Comparison of ENCODE assay signal across 30 mouse cellular contexts in genomic region chr9:115932741-115933140, GRCm38 (mm10). TPM values are rescaled to one million over a fixed set of nuclear protein-coding genes. Genes with fewer than 3 reads are reported as not detected.
DNase-seq lines count a peak whose midpoint lies in the region; ATAC-seq and TF ChIP-seq lines count a peak whose summit lies in the region.
"Had no signal": no experiment of that assay in that cellular context is flagged by ENCODE, and none has a peak within 500 bp of the region (broad histone marks: within the 10 kb centered on the region; RNA-seq: fewer than 3 reads in every experiment).

No protein-coding gene starts in this region.

- ATAC-seq in hindbrain, embryonic 14.5 days (ENCODE audit: low FRiP score) = no peak
- no peak for ATAC-seq in hindbrain, embryonic 13.5 days (ENCODE audit: low FRiP score)
- ATAC-seq in midbrain, embryonic 15.5 days (replicated peaks) = no peak
- ATAC-seq in midbrain, embryonic 16.5 days = no peak
- no peak for ATAC-seq in limb, embryonic 15.5 days (ENCODE audit: insufficient number of reproducible peaks, low FRiP score, low TSS enrichment, low read depth)
- no peak for ATAC-seq in lung, postnatal 0 days
- ATAC-seq in cerebellum, adult (ENCODE audit: insufficient number of reproducible peaks, low FRiP score, low TSS enrichment) = no peak
- ATAC-seq: forebrain, postnatal 0 days; inflammation-experienced regulatory T-cells, adult 6 months had no signal

- 0 out of 2 replicates have a peak overlapping the region, but pooled peaks have one; percentile 35 for H3K27ac ChIP-seq in hindbrain, embryonic 14.5 days
- no peak overlapping the region for H3K27ac ChIP-seq in hindbrain, embryonic 13.5 days
- 0 out of 2 replicates have a peak overlapping the region, but pooled peaks have one; percentile 34 for H3K27ac ChIP-seq in midbrain, embryonic 15.5 days
- no peak overlapping the region for H3K27ac ChIP-seq in midbrain, embryonic 16.5 days (ENCODE audit: low read length)
- H3K27ac ChIP-seq in limb, embryonic 15.5 days = 0 out of 2 replicates have a peak overlapping the region, but pooled peaks have one; percentile 23
- H3K27ac ChIP-seq in lung, postnatal 0 days (ENCODE audit: low read length) = no peak overlapping the region
- H3K27ac ChIP-seq: embryonic facial prominence, embryonic 12.5 days; forebrain, embryonic 10.5 days; heart, embryonic 13.5 days; kidney, embryonic 15.5 days; liver, embryonic 14.5 days; midbrain, embryonic 10.5 days had no signal

- no peak for TF ChIP-seq EP300 in lung, postnatal 0 days (IDR thresholded peaks at IDR 0.05)

- no peak overlapping the region for H3K9ac ChIP-seq in hindbrain, embryonic 14.5 days
- H3K9ac ChIP-seq in hindbrain, embryonic 13.5 days = no peak overlapping the region
- no peak overlapping the region for H3K9ac ChIP-seq in midbrain, embryonic 15.5 days
- no peak overlapping the region for H3K9ac ChIP-seq in midbrain, embryonic 16.5 days (ENCODE audit: low read depth, low read length)
- no peak overlapping the region for H3K9ac ChIP-seq in limb, embryonic 15.5 days
- H3K9ac ChIP-seq in lung, postnatal 0 days (replicated peaks; ENCODE audit: low read depth) = no peak overlapping the region
- H3K9ac ChIP-seq: embryonic facial prominence, embryonic 12.5 days; forebrain, postnatal 0 days; heart, embryonic 13.5 days; kidney, embryonic 15.5 days; liver, embryonic 14.5 days; lung, embryonic 14.5 days had no signal

- H3K36me3 ChIP-seq in hindbrain, embryonic 14.5 days (replicated peaks; ENCODE audit: control insufficient read depth, insufficient read depth) = no peaks in the 10 kb centered on the region
- no peaks in the 10 kb centered on the region for H3K36me3 ChIP-seq in hindbrain, embryonic 13.5 days
- no peaks in the 10 kb centered on the region for H3K36me3 ChIP-seq in midbrain, embryonic 15.5 days (replicated peaks)
- no peaks in the 10 kb centered on the region for H3K36me3 ChIP-seq in midbrain, embryonic 16.5 days (ENCODE audit: control insufficient read depth, insufficient read depth, low read length)
- H3K36me3 ChIP-seq in limb, embryonic 15.5 days = no peaks in the 10 kb centered on the region
- H3K36me3 ChIP-seq in lung, postnatal 0 days (ENCODE audit: insufficient read depth, low read length) = no peaks in the 10 kb centered on the region
- H3K36me3 ChIP-seq: embryonic facial prominence, embryonic 12.5 days; forebrain, embryonic 10.5 days; G1E; heart, embryonic 13.5 days; kidney, embryonic 15.5 days; midbrain, embryonic 10.5 days had no signal

- 92% methylated on average over 4 of the region's 4 CpGs for WGBS in hindbrain, embryonic 14.5 days
- 92% methylated on average over 4 of the region's 4 CpGs for WGBS in hindbrain, embryonic 13.5 days
- WGBS in midbrain, embryonic 15.5 days = 91% methylated on average over 4 of the region's 4 CpGs
- 93% methylated on average over 4 of the region's 4 CpGs for WGBS in midbrain, embryonic 16.5 days
- WGBS in limb, embryonic 15.5 days = 83% methylated on average over 4 of the region's 4 CpGs
- 81% methylated on average over 4 of the region's 4 CpGs for WGBS in lung, postnatal 0 days

- no peak for DNase-seq in hindbrain, embryonic 14.5 days (ENCODE audit: low spot score)
- DNase-seq in lung, postnatal 0 days (ENCODE audit: low spot score) = no peak
- DNase-seq: adrenal gland, adult 8-10 months; cerebellum, adult 11 months; cerebellum, adult 9-10 months; cerebellum, postnatal 36 days; forebrain, postnatal 0 days; heart, postnatal 10 days; kidney, adult 11 months; kidney, postnatal 25 days; liver; lung, embryonic 14.5 days; right cerebral cortex, adult 18-20 months; spleen, adult 18-20 months; thymus, adult 18-20 months; thymus, postnatal 25 days had no signal

- no peak overlapping the region for H3K4me2 ChIP-seq in hindbrain, embryonic 14.5 days (replicated peaks)
- H3K4me2 ChIP-seq in hindbrain, embryonic 13.5 days = no peak overlapping the region
- no peak overlapping the region for H3K4me2 ChIP-seq in midbrain, embryonic 15.5 days
- no peak overlapping the region for H3K4me2 ChIP-seq in midbrain, embryonic 16.5 days (ENCODE audit: low read length)
- no peak overlapping the region for H3K4me2 ChIP-seq in limb, embryonic 15.5 days
- H3K4me2 ChIP-seq in lung, postnatal 0 days (replicated peaks; ENCODE audit: low read depth, low read length) = no peak overlapping the region
- H3K4me2 ChIP-seq: embryonic facial prominence, embryonic 12.5 days; heart, embryonic 13.5 days; kidney, embryonic 15.5 days; lung, embryonic 14.5 days had no signal

- H3K27me3 ChIP-seq in hindbrain, embryonic 14.5 days (ENCODE audit: control insufficient read depth, insufficient read depth, low read length) = no peaks in the 10 kb centered on the region
- H3K27me3 ChIP-seq in hindbrain, embryonic 13.5 days = peaks cover 2% of the 10 kb centered on the region; the same call in 1 of the 2 replicates
- H3K27me3 ChIP-seq in midbrain, embryonic 15.5 days (replicated peaks) = no peaks in the 10 kb centered on the region
- H3K27me3 ChIP-seq in midbrain, embryonic 16.5 days (ENCODE audit: control insufficient read depth, insufficient read depth, low read depth, low read length) = no peaks in the 10 kb centered on the region
- H3K27me3 ChIP-seq in limb, embryonic 15.5 days = no peaks in the 10 kb centered on the region
- no peaks in the 10 kb centered on the region for H3K27me3 ChIP-seq in lung, postnatal 0 days (replicated peaks; ENCODE audit: insufficient read depth, low read length)
- H3K27me3 ChIP-seq: embryonic facial prominence, embryonic 12.5 days; heart, embryonic 13.5 days; kidney, embryonic 15.5 days had no signal

- 0 out of 2 replicates have a peak, but pooled peaks cover 6% of the 10 kb centered on the region for H3K4me1 ChIP-seq in hindbrain, embryonic 14.5 days (replicated peaks; ENCODE audit: control insufficient read depth, insufficient read depth, low read length)
- peaks cover 12% of the 10 kb centered on the region for H3K4me1 ChIP-seq in hindbrain, embryonic 13.5 days (replicated peaks)
- no peaks in the 10 kb centered on the region for H3K4me1 ChIP-seq in midbrain, embryonic 15.5 days
- no peaks in the 10 kb centered on the region; the same call in 1 of the 2 replicates for H3K4me1 ChIP-seq in midbrain, embryonic 16.5 days (ENCODE audit: control insufficient read depth, insufficient read depth, low read length)
- H3K4me1 ChIP-seq in limb, embryonic 15.5 days = peaks cover 13% of the 10 kb centered on the region
- no peaks in the 10 kb centered on the region for H3K4me1 ChIP-seq in lung, postnatal 0 days (ENCODE audit: insufficient read depth, low read depth, low read length)
- H3K4me1 ChIP-seq: embryonic facial prominence, embryonic 12.5 days; kidney, embryonic 15.5 days; midbrain, embryonic 10.5 days had no signal

- no peaks in the 10 kb centered on the region for H3K9me3 ChIP-seq in hindbrain, embryonic 14.5 days (ENCODE audit: control insufficient read depth, low read length)
- H3K9me3 ChIP-seq in hindbrain, embryonic 13.5 days = 0 out of 2 replicates have a peak, but pooled peaks cover 3% of the 10 kb centered on the region
- no peaks in the 10 kb centered on the region for H3K9me3 ChIP-seq in midbrain, embryonic 15.5 days
- H3K9me3 ChIP-seq in midbrain, embryonic 16.5 days (replicated peaks; ENCODE audit: control insufficient read depth, low read length, poor library complexity, severe bottlenecking) = no peaks in the 10 kb centered on the region
- no peaks in the 10 kb centered on the region for H3K9me3 ChIP-seq in limb, embryonic 15.5 days
- no peaks in the 10 kb centered on the region for H3K9me3 ChIP-seq in lung, postnatal 0 days (ENCODE audit: low read length)
- H3K9me3 ChIP-seq: embryonic facial prominence, embryonic 12.5 days; heart, embryonic 13.5 days; kidney, embryonic 15.5 days; midbrain, embryonic 10.5 days had no signal

- no peak overlapping the region for H3K4me3 ChIP-seq in hindbrain, embryonic 14.5 days (replicated peaks; ENCODE audit: low read length)
- no peak overlapping the region for H3K4me3 ChIP-seq in hindbrain, embryonic 13.5 days
- no peak overlapping the region for H3K4me3 ChIP-seq in midbrain, embryonic 15.5 days
- no peak overlapping the region for H3K4me3 ChIP-seq in midbrain, embryonic 16.5 days (ENCODE audit: low read depth, low read length)
- no peak overlapping the region for H3K4me3 ChIP-seq in limb, embryonic 15.5 days
- H3K4me3 ChIP-seq in lung, postnatal 0 days (ENCODE audit: low read depth, low read length) = no peak overlapping the region
- H3K4me3 ChIP-seq: embryonic facial prominence, embryonic 12.5 days; forebrain, embryonic 10.5 days; heart, embryonic 13.5 days; kidney, embryonic 15.5 days; midbrain, embryonic 10.5 days had no signal

- no peak for TF ChIP-seq CTCF in lung, postnatal 0 days (IDR thresholded peaks at IDR 0.05)

RNA-seq across cellular contexts. Expression of gene Gadl1, which starts 23.5 kb away (rescaled TPM):
- polyA plus RNA-seq in hindbrain, embryonic 14.5 days (2014; fragmentation: Nextera tagmentation; extraction: Ambion mirVana) = 0.16 and 0.23 TPM in 2 replicates
- 0.35 and 0.48 TPM in 2 replicates for polyA plus RNA-seq in hindbrain, embryonic 13.5 days (2015; fragmentation: Nextera tagmentation; extraction: Ambion mirVana)
- 0.18 and 0.49 TPM in 2 replicates for polyA plus RNA-seq in midbrain, embryonic 15.5 days (2015; fragmentation: Nextera tagmentation; extraction: Ambion mirVana)
- polyA plus RNA-seq in midbrain, embryonic 16.5 days (2015; fragmentation: Nextera tagmentation; extraction: Ambion mirVana) = 0.13 and 0.29 TPM in 2 replicates
- 1.0 and 1.7 TPM in 2 replicates for polyA plus RNA-seq in limb, embryonic 15.5 days (2015; fragmentation: Nextera tagmentation; extraction: Ambion mirVana)
- polyA plus RNA-seq in lung, postnatal 0 days (2015; fragmentation: Nextera tagmentation; extraction: Ambion mirVana) = 0.47 and 0.50 TPM in 2 replicates
- polyA plus RNA-seq: G1E; gonadal fat pad, adult 2 months; inflammation-experienced regulatory T-cells, adult 6 months had no signal

Comparison
In these comparisons a context has a peak if more than half of its experiments do, and no peak if none do; other contexts are left out.
1. H3K27ac ChIP-seq: peak in hindbrain, embryonic 14.5 days (single experiment), midbrain, embryonic 15.5 days (single experiment) and limb, embryonic 15.5 days (single experiment); none in hindbrain, embryonic 13.5 days (single experiment), midbrain, embryonic 16.5 days (single experiment) and lung, postnatal 0 days (single experiment).